23 mouse cellular contexts compared by ENCODE assay signal in the genomic region with DNA sequence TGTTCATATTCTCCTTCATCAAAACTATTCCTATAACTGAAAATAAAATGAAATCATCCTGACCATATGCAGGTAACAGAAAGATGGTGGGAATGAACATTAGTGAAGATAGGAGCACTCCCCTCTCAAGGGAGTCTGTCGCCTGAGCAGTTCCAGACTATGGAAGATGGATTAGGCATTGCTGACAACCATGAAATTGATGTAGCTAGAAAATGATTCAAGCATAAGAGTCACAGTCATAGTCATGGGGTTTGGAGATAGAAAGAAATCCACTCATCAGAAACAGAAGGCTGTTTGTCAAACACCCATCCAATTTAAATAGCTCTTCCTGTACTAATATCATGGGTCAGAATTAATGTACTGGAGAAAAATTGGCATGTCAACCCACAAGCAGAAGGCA.
"Had no signal": no experiment of that assay in that cellular context is flagged by ENCODE, and none has a peak within 500 bp of the region (broad histone marks: within the 10 kb centered on the region; RNA-seq: fewer than 3 reads in every experiment).

No protein-coding gene starts in this region.

- H3K36me3 ChIP-seq: limb, embryonic 10.5 days; limb, embryonic 13.5 days; liver, embryonic 12.5 days; liver, embryonic 15.5 days; lung, embryonic 15.5 days; neural tube, embryonic 13.5 days had no signal

- H3K4me1 ChIP-seq: limb, embryonic 10.5 days; limb, embryonic 13.5 days; liver, embryonic 12.5 days; liver, embryonic 15.5 days; lung, embryonic 15.5 days; megakaryocyte, embryonic 14.5 days; neural tube, embryonic 13.5 days had no signal

- H3K9ac ChIP-seq: limb, embryonic 13.5 days; liver, embryonic 12.5 days; liver, embryonic 15.5 days; lung, embryonic 15.5 days; neural tube, embryonic 13.5 days had no signal

- ATAC-seq: liver, embryonic 12.5 days had no signal

- H3K27me3 ChIP-seq: limb, embryonic 13.5 days; liver, embryonic 12.5 days; liver, embryonic 15.5 days; lung, embryonic 15.5 days; megakaryocyte, embryonic 14.5 days; neural tube, embryonic 13.5 days had no signal

- DNase-seq: kidney, postnatal 25 days; layer of hippocampus, adult 9-11 months; liver; lung, adult 18-20 months; lung, postnatal 10 days; lung, postnatal 36 days; midbrain, embryonic 14.5 days; retina, postnatal 1 day; right cerebral cortex, postnatal 25 days; spleen, adult 18-20 months; thymus, adult 18-20 months; thymus, postnatal 36 days had no signal

- H3K4me2 ChIP-seq: limb, embryonic 13.5 days; liver, embryonic 12.5 days; liver, embryonic 15.5 days; lung, embryonic 15.5 days; midbrain, embryonic 11.5 days; neural tube, embryonic 13.5 days had no signal

- H3K4me3 ChIP-seq: layer of hippocampus, adult 2 months; limb, embryonic 10.5 days; limb, embryonic 13.5 days; liver, embryonic 12.5 days; liver, embryonic 15.5 days; lung, embryonic 15.5 days; megakaryocyte, embryonic 14.5 days; myocyte; neural tube, embryonic 13.5 days had no signal

- H3K9me3 ChIP-seq: limb, embryonic 10.5 days; limb, embryonic 13.5 days; liver, embryonic 12.5 days; liver, embryonic 15.5 days; lung, embryonic 15.5 days; megakaryocyte, embryonic 14.5 days; neural tube, embryonic 13.5 days had no signal

- H3K27ac ChIP-seq: kidney, postnatal 0 days; layer of hippocampus, adult 2 months; limb, embryonic 10.5 days; limb, embryonic 13.5 days; liver, embryonic 12.5 days; liver, embryonic 15.5 days; lung, embryonic 15.5 days; neural tube, embryonic 13.5 days had no signal
